Mouse (Mus musculus): ENCODE measurements around the gene Lyzl4. TPM values are rescaled to one million over a fixed set of nuclear protein-coding genes. Genes with fewer than 3 reads are reported as not detected.
"Not testable (repeated sequence)": the region's sequence is repeated elsewhere in the genome, so short reads cannot be mapped to it uniquely, and the experiment has no call there.

The Lyzl4 gene
- polyA plus RNA-seq, 1 experiment from 2014 or later = not detected

- ChIA-PET POLR2A (no interaction called here), CTCF (interaction anchor here (0.6 to 2.5 kb wide), 18 partner anchors 9 to 213 kb away, joined by 3 to 47 read pairs (median 4); no protein-coding TSS in a partner anchor)
- in situ Hi-C loops (cut with MboI; ENCODE audit: low pct_unique_long_range_greater_than_20kb) = loop anchor here (10.0 kb wide), 1 partner anchor 351 kb away; no protein-coding TSS in a partner anchor
Measured at GRCm38 (mm10) chr9:121605414-121606278, 36.2 kb downstream of the Lyzl4 start.

GRCm38 (mm10) chr9:121602381-121602780, 39.5 kb downstream of the Lyzl4 start:
- no peak for TF ChIP-seq CTCF (IDR thresholded peaks at IDR 0.05)
- no peak for DNase-seq (ENCODE audit: low read depth, low spot score)
- ChIA-PET CTCF (interaction anchor here (1.0 to 1.1 kb wide), 2 partner anchors 118 to 123 kb away, joined by 3 to 4 read pairs; no protein-coding TSS in a partner anchor), POLR2A (no interaction called here)
- H3K27me3 ChIP-seq = peaks cover 17% of the 10 kb centered on the region
- no peak for ATAC-seq
- in situ Hi-C loops (cut with MboI; ENCODE audit: low pct_unique_long_range_greater_than_20kb) = loop anchor here (5.0 to 10.0 kb wide), 2 partner anchors 120 to 348 kb away; no protein-coding TSS in a partner anchor

More at GRCm38 (mm10) chr9:121605414-121606278, 36.2 kb downstream of the Lyzl4 start:
- DNase-seq (ENCODE audit: low read depth, low spot score) = peak; percentile 3
- ATAC-seq = peak; percentile 44
- TF ChIP-seq CTCF (IDR thresholded peaks at IDR 0.05) = peak; percentile 91
- peaks cover 25% of the 10 kb centered on the region for H3K27me3 ChIP-seq

GRCm38 (mm10) chr9:121600861-121601427, 41.0 kb downstream of the Lyzl4 start:
- H3K27me3 ChIP-seq = peaks cover 14% of the 10 kb centered on the region
- POLR2A ChIA-PET = no interaction called here
- CTCF ChIA-PET = interaction anchor here (0.9 to 1.2 kb wide), 2 partner anchors 121 to 124 kb away, joined by 3 read pairs; no protein-coding TSS in a partner anchor
- no peak for TF ChIP-seq CTCF (IDR thresholded peaks at IDR 0.05)
- DNase-seq (ENCODE audit: low read depth, low spot score) (no peak), ATAC-seq (no peak)
- in situ Hi-C loops (cut with MboI; ENCODE audit: low pct_unique_long_range_greater_than_20kb) = loop anchor here (5.0 to 10.0 kb wide), 2 partner anchors 119 to 346 kb away; no protein-coding TSS in a partner anchor

GRCm38 (mm10) chr9:121600201-121600860, 41.6 kb downstream of the Lyzl4 start:
- CTCF ChIA-PET = interaction anchor here (1.2 kb wide), 1 partner anchor 120 kb away, joined by 3 read pairs; no protein-coding TSS in a partner anchor
- no peak for TF ChIP-seq CTCF (IDR thresholded peaks at IDR 0.05)
- H3K27me3 ChIP-seq = peaks cover 16% of the 10 kb centered on the region
- POLR2A ChIA-PET = no interaction called here
- DNase-seq (ENCODE audit: low read depth, low spot score) (no peak), ATAC-seq (no peak)
- in situ Hi-C loops (cut with MboI; ENCODE audit: low pct_unique_long_range_greater_than_20kb) = loop anchor here (5.0 to 10.0 kb wide), 2 partner anchors 118 to 346 kb away; no protein-coding TSS in a partner anchor

GRCm38 (mm10) chr9:121599551-121599950, 42.3 kb downstream of the Lyzl4 start:
- peaks cover 20% of the 10 kb centered on the region for H3K27me3 ChIP-seq
- ATAC-seq (no peak), DNase-seq (ENCODE audit: low read depth, low spot score) (no peak)
- CTCF ChIA-PET = interaction anchor here (0.9 kb wide), 1 partner anchor 120 kb away, joined by 3 read pairs; no protein-coding TSS in a partner anchor
- no peak for TF ChIP-seq CTCF (IDR thresholded peaks at IDR 0.05)
- POLR2A ChIA-PET = no interaction called here
- in situ Hi-C loops (cut with MboI; ENCODE audit: low pct_unique_long_range_greater_than_20kb) = loop anchor here (5.0 kb wide), 1 partner anchor 202 kb away; no protein-coding TSS in a partner anchor

GRCm38 (mm10) chr9:121598106-121598505, 43.8 kb downstream of the Lyzl4 start:
- TF ChIP-seq CTCF (IDR thresholded peaks at IDR 0.05) = no peak
- ATAC-seq (no peak), DNase-seq (ENCODE audit: low read depth, low spot score) (no peak)
- H3K27me3 ChIP-seq = peaks cover 11% of the 10 kb centered on the region
- ChIA-PET POLR2A (no interaction called here), CTCF (no interaction called here)
- in situ Hi-C loops (cut with MboI; ENCODE audit: low pct_unique_long_range_greater_than_20kb) = loop anchor here (5.0 kb wide), 1 partner anchor 201 kb away; no protein-coding TSS in a partner anchor

- DNase-seq (ENCODE audit: low read depth, low spot score) (no peak), ATAC-seq (no peak)
- POLR2A ChIA-PET = no interaction called here
- CTCF ChIA-PET = no interaction called here
- no peak for TF ChIP-seq CTCF (IDR thresholded peaks at IDR 0.05)
- in situ Hi-C loops (cut with MboI; ENCODE audit: low pct_unique_long_range_greater_than_20kb) = loop anchor here (5.0 kb wide), 1 partner anchor 197 kb away; no protein-coding TSS in a partner anchor
- peaks cover 15% of the 10 kb centered on the region for H3K27me3 ChIP-seq
Measured at GRCm38 (mm10) chr9:121594771-121595170, 47.1 kb downstream of the Lyzl4 start.

- CTCF ChIA-PET; DNase-seq (ENCODE audit: low read depth, low spot score); in situ Hi-C loops (cut with MboI; ENCODE audit: low pct_unique_long_range_greater_than_20kb); ATAC-seq; POLR2A ChIA-PET: not testable (repeated sequence)
- peaks cover 14% of the 10 kb centered on the region for H3K27me3 ChIP-seq
Measured at GRCm38 (mm10) chr9:121593768-121594167, 48.1 kb downstream of the Lyzl4 start.

- in situ Hi-C loops (cut with MboI; ENCODE audit: low pct_unique_long_range_greater_than_20kb) = no loop called here
- no peak for ATAC-seq
- POLR2A ChIA-PET = no interaction called here
- no peak for TF ChIP-seq CTCF (IDR thresholded peaks at IDR 0.05)
- H3K27me3 ChIP-seq = peaks cover 14% of the 10 kb centered on the region
- DNase-seq (ENCODE audit: low read depth, low spot score) = no peak
- CTCF ChIA-PET = no interaction called here
Measured at GRCm38 (mm10) chr9:121592948-121593550, 48.8 kb downstream of the Lyzl4 start.

- in situ Hi-C loops (cut with MboI; ENCODE audit: low pct_unique_long_range_greater_than_20kb) = no loop called here
- ChIA-PET CTCF (no interaction called here), POLR2A (interaction anchor here (0.6 kb wide), 1 partner anchor 99 kb away, joined by 3 read pairs; no protein-coding TSS in a partner anchor)
- DNase-seq (ENCODE audit: low read depth, low spot score) (no peak), ATAC-seq (no peak)
- no peak for TF ChIP-seq CTCF (IDR thresholded peaks at IDR 0.05)
- H3K27me3 ChIP-seq = peaks cover 8% of the 10 kb centered on the region
Measured at GRCm38 (mm10) chr9:121589533-121589932, 52.4 kb downstream of the Lyzl4 start.
